Mouse (Mus musculus) lung, postnatal 4 days (tissue): Measurements from ENCODE around the gene Col25a1.
A peak's percentile ranks its signal among the peaks of the same experiment; 100 is the strongest.

Source experiments
- DNase-seq, 2 experiments: peaks; one replicate each; pipeline ENCODE4 v3.0.0; 2021

Col25a1 gene

GRCm38 (mm10) chr3:130256610-130257009 lies 125.3 kb downstream of the Col25a1 start:
- DNase-seq: no peak

GRCm38 (mm10) chr3:130259670-130260069 lies 128.4 kb downstream of the Col25a1 start:
- no peak for DNase-seq

- peak in 1 of 2 experiments; percentile 30 for DNase-seq
Observed at GRCm38 (mm10) chr3:130260316-130260715, 129.0 kb downstream of the Col25a1 start.

GRCm38 (mm10) chr3:130265104-130265503 lies 133.8 kb downstream of the Col25a1 start:
- DNase-seq: no peak

GRCm38 (mm10) chr3:130270509-130270908 lies 139.2 kb downstream of the Col25a1 start:
- no peak for DNase-seq

GRCm38 (mm10) chr3:130273949-130274348 lies 142.6 kb downstream of the Col25a1 start:
- no peak for DNase-seq

- DNase-seq: no peak
Observed at GRCm38 (mm10) chr3:130278298-130279050, 147.2 kb downstream of the Col25a1 start.

GRCm38 (mm10) chr3:130283011-130283760 lies 151.9 kb downstream of the Col25a1 start:
- DNase-seq: no peak

GRCm38 (mm10) chr3:130288102-130288501 lies 156.8 kb downstream of the Col25a1 start:
- DNase-seq: no peak

GRCm38 (mm10) chr3:130288756-130289155 lies 157.5 kb downstream of the Col25a1 start:
- DNase-seq: no peak

- no peak for DNase-seq
Observed at GRCm38 (mm10) chr3:130289220-130289619, 157.9 kb downstream of the Col25a1 start.

- peak in 1 of 2 experiments; percentile 30 for DNase-seq
Observed at GRCm38 (mm10) chr3:130290175-130290574, 158.9 kb downstream of the Col25a1 start.

GRCm38 (mm10) chr3:130290672-130291071 lies 159.4 kb downstream of the Col25a1 start:
- no peak for DNase-seq

- no peak for DNase-seq
Observed at GRCm38 (mm10) chr3:130291926-130292325, 160.6 kb downstream of the Col25a1 start.

- DNase-seq: no peak
Observed at GRCm38 (mm10) chr3:130300530-130300929, 169.2 kb downstream of the Col25a1 start.

- DNase-seq: no peak
Observed at GRCm38 (mm10) chr3:130303597-130303996, 172.3 kb downstream of the Col25a1 start.

- DNase-seq: no peak
Observed at GRCm38 (mm10) chr3:130304827-130305226, 173.5 kb downstream of the Col25a1 start.

- DNase-seq: no peak
Observed at GRCm38 (mm10) chr3:130305686-130306085, 174.4 kb downstream of the Col25a1 start.

- no peak for DNase-seq
Observed at GRCm38 (mm10) chr3:130309277-130309676, 178.0 kb downstream of the Col25a1 start.

GRCm38 (mm10) chr3:130310694-130311305 lies 179.5 kb downstream of the Col25a1 start:
- peak; percentile 37 to 47 for DNase-seq

GRCm38 (mm10) chr3:130313246-130313645 lies 181.9 kb downstream of the Col25a1 start:
- no peak for DNase-seq

- DNase-seq: no peak
Observed at GRCm38 (mm10) chr3:130327039-130328015, 196.0 kb downstream of the Col25a1 start.
